Mouse (Mus musculus): Measurements from ENCODE around the gene Dlg2.
A peak's percentile ranks its signal among the peaks of the same experiment; 100 is the strongest.

Dlg2 gene

DNA sequence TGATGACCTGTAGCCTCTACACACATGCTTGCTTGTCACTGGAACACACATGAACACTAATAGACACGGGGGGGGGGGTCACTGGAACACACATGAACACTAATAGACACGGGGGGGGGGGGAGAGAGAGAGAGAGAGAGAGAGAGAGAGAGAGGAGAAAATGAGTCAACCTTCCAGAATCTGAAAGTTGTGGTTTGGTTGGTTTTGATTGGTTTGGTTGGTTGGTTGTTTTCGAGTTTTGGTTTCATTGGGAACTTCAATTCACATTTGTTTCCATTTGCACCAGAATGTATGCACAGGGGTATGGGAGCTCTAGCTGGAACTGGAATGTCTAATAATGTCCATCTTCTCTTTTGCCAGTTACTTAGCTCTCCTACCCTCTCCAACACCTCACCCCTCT, 1611.0 kb downstream of the Dlg2 start:
- no peak for DNase-seq (ENCODE audit: low spot score)

DNA sequence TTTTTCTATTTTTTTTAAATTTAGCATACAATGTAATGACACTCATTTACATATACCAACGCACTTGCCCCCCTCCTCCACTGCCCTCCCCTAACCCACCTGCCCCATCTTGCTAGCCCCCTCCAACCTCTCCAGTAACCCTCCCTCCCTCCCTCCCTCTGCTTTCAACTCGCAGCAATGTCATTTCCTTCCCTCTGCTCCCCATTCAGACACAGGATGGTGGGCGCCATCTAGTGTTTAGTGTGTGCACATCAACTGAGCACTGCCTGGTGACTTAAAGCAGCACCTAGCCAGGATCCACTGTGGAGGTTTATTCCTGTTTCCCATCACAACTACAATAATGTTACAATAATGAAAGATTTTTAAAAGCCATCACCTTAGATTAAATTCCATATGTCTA, 1617.4 kb downstream of the Dlg2 start:
- no peak for DNase-seq (ENCODE audit: low spot score)

DNA sequence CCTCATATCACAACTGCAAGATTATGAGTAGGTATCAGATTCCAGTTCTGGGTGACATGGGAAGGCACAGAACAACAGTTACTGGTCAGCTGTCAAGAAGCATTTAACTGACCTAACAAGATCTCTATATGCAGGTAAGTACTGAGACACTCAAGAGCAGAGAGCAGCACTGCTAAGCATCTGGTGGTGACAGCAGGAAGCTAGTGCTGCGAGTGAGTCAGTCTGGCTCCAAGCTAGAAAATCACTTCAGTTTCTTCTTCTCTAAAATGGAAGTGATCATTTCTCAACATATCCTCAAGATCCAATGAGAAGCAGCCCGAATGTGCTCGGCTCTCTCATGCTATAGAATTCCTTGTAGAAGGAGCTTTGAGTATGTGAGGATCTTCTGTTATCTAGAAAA, 1618.7 kb downstream of the Dlg2 start:
- no peak for DNase-seq (ENCODE audit: low spot score)

DNA sequence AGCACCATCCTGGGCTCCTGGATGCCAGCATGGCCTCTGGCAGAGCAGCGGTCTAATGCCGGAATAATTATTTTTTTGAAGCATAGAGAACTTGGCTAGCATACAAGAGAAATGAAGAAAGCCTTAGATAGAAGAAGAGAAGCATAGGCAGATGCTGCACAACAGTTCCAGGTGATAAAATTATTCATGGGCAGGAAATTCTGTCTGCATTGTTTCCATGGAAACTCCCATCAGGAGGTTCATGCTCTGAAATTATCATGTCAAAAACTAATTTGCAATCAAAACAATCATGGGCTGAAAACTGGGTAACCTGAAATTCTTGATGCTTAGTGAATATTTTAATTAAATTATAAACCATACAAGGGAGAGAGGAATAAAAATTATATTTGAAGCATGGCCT, 1624.4 kb downstream of the Dlg2 start:
- DNase-seq (ENCODE audit: low spot score) = no peak

DNA sequence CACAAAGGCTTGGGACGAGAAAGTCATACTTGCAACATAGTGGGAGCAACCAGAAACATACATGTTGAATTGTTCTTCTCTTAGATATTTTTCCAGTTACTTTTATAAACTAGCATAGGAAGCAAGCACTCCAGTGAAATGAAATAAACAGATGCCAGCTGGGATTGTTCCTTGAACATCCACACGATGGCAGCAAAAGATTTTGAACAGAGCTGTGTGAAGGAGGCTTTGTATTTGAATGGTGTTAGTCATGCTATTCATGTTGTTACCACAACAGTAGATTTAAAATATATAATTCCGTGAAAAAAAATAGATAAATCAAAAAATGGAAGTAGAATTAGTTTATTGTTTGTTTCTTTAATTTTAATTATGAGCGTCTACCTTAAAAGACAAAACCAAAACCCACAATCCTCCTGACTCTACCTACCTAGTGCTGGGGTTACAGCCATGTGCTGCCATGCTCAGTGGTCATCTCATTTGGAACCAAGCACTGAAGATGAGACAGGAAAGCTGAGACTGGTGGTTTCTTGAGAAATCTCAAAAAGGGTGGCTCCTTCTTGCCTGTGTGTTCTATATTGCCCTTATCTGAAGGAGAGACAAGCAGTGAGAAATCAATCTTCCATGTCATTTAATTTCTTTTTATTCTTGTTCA, 1626.5 kb downstream of the Dlg2 start:
- peak; percentile 47 for DNase-seq (ENCODE audit: low spot score)

DNA sequence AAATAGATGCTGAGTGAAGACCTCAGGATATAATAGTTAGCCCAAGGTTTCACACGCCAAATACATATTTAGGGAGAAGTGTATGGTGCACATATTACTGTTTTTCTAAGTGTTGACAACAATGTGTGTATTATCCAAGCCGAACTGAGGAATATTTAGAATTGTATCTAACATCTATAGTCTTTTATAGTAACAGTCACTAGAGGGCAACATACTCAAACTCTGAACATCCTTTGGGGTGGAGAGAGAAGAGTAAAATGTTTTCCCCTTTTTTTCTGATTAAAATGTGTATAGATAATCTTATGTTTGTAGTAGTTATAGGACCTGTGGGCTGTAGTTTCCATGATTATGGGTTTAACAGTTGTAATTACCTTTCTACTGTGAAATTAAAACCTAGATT, 1629.0 kb downstream of the Dlg2 start:
- DNase-seq (ENCODE audit: low spot score) = no peak

DNA sequence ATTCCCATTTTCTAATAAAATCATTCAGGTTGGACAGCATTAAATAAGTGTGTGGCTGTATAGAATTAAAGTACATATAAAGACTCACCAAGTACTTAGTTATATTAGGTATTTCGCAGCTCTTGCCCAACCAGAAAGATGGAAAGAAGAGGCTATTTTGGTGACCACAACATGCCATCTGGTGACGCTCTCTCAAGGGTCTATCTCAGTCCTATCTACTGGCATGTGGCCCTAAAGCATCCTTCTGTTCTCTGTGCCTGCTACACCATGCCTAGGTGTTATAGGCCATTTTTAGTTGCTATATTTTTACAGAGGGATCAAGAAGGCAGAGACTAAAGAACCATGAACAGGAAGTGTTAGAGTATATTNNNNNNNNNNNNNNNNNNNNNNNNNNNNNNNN, 1629.5 kb downstream of the Dlg2 start:
- DNase-seq (ENCODE audit: low spot score) = no peak

DNA sequence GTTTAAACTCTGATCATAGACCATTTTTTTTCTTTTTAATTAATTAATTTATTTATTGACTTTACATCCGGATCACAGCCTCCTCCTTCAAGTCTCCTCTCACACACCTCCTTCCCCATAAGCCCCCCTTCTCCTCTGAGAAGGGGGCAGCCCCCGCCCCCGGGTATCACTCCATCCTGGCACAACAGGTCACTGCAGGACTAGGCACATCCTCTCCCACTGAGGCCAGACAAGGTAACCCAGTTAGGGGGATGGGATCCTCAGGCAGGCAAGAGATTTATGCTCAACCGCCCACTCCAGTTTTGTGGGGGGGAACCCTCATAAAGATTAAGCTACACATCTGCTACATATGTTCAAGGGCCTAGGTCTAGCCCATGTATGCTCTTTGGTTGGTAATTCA, 1636.6 kb downstream of the Dlg2 start:
- no peak for DNase-seq (ENCODE audit: low spot score)

DNA sequence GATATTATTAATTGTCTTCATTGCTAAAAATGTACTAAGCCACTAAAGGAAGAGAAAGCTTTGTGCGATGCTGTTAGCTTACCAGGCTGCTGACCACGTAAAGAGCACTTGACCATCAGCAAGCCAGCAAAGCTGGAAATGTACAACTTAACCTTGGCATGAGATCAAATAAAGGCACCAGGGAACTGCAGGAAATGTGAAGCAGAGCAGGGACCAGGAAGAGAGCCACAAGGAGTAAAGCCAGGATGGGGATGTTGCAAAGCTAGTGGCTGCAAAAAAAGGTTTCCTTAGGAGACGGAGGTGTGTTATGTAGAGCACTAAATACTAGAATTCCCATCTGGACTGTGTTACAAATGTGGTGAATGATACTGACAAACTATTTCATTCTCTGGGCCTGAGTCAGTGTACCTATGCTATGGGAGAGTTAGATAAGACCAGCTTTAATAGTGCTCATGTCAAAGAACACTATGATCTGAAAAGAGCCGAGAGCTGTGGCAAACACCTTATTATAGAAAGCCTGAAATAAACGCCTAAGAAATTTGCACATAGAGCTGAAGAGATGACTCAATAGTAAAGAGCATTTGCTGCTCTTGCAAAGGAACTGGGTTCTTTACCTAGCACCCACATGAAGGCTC, 1638.9 kb downstream of the Dlg2 start:
- peak; percentile 47 for DNase-seq (ENCODE audit: low spot score)

DNA sequence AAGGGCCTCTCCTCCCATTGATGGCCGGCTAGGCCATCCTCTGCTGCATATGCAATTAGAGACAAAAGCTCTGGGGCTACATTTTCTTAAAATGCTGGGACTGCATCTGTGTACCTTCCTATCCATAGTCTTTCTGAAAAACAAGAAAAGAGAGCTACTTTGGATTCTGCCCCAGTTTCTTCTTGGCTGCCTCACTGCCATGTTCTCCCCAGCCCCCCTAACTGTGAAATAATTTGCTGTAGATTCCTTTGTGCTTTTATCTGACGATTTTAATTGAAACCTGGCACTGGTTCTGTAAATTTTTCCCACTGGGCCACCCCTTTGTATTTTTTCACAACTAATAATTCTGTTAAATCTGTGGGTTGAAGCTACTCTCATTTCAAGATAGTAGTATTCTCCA, 1646.8 kb downstream of the Dlg2 start:
- DNase-seq (ENCODE audit: low spot score) = no peak

DNA sequence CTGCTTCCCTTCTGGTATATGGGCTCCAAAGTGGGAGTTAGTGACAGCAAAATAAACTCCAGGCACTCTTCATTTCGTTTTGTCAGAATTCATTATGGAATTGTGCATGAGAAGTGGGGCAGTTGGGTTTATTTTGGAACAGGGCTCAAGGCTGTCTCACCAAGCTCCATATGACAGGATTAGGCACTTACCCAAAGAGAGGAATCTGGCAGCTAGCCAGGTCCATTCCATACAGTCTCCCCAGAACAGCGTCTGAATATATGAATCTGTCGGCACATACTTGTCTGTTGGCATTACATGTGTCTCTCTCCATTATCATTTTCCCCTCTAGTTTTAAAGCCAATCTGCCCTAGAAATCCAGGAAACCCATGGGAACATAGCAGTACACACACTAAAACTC, 1649.4 kb downstream of the Dlg2 start:
- DNase-seq (ENCODE audit: low spot score) = no peak

DNA sequence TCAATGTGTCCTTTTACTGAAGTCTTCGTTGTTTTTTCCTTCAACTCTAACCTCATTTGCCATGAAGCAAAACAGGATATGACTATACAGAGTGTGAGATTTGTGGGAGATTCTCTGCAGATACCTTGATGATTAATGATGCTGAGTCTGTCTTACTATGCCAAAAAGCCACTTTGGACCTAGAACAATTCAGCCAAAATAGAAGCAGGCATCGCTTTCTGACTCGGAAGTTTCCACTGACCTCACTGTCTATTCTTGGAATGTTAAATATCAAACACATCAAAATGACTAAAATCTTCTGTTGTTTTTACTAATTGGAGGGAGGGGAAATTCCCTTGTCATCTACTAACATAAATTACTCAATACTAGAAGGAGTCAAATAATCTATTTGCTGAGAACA, 1657.8 kb downstream of the Dlg2 start:
- no peak for DNase-seq (ENCODE audit: low spot score)

DNA sequence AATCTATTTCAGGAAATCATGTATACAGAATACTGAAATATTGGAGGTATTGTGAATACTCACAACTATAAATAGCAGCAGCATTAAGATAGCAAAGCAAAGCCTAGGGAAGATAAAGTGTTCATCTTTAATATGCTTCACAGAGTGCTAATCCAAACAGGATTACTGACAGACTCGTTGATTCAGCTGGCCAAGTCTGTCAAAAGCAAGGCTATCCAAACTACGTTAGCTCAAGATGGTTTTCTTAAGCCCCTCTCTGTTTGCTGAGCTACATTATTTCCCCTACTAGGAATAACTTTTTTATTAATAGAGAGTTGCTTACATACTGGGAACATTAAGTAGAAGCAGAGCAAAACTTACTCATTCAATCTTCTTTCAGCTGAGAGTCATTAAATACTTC, 1659.2 kb downstream of the Dlg2 start:
- DNase-seq (ENCODE audit: low spot score) = no peak

DNA sequence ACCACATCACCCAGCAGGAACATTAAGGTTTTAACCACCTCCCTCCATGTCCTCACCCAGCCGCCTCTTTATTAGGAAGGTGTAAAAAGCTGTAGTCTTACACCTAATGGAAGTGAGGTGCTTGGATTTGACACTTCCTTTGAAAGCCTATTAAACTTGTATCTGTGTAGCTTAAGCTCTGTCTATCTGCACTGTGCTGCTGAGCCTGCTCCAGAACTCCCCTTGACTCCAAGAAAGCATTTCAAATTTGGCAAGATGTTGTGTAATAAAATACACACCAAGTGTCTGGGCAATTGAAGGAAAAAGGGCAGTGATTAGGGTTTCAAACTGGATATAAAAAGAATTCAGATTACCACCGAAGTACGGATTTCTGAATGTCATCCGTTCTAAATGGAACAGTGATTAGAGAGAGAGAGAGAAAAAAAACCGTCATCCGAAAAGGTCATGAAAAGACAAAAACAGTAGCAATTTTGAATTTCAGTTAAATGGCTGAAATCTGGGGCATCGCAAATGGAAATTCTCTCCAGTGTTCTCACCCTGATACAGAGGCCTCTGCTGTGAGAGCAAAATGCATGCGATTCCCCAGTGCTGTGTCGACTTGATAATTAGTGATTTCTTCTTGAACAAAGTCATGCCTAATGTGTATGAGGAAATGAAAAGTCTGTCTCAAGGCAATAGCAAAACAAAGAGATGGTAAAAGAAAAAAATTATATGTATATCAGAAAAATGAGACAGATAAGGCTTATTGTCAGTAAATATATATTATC, 1663.8 kb downstream of the Dlg2 start:
- DNase-seq (ENCODE audit: low spot score) = no peak

DNA sequence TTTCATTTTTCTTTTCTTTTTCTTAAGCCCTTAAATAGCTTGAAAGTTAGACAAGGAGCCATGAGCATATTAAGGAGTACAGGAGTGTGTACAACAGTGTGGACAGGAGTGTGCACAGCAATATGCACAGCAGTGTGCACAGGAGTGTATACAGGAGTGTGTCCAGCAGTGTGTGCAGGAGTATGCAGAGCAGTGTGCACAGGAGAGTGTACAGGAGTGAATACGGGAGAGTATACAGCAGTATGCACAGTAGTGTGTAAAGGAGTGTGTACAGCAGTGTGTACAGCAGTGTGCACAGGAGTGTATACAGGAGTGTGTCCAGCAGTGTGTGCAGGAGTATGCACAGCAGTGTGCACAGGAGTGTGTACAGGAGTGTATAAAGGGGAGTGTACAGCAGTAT, 1671.0 kb downstream of the Dlg2 start:
- no peak for DNase-seq (ENCODE audit: low spot score)

DNA sequence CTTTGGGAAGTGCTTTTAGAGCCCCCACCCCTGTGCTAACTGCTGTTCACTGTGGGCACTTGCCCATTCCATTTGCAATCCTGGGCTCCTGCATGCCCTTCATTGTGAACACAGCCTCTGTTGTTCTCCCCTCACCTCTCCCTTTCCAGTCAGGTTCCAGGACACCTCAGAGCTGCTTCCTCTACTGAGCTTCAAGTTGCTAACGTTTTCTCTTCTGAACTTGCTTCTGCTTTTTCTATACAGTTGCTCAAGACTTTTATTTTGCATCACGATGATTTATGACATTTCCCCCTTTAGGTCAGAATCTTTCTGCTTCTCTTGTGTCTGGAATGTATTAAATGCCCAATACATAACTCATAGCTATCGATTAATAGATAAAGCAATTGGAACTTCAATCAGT, 1674.3 kb downstream of the Dlg2 start:
- no peak for DNase-seq (ENCODE audit: low spot score)

DNA sequence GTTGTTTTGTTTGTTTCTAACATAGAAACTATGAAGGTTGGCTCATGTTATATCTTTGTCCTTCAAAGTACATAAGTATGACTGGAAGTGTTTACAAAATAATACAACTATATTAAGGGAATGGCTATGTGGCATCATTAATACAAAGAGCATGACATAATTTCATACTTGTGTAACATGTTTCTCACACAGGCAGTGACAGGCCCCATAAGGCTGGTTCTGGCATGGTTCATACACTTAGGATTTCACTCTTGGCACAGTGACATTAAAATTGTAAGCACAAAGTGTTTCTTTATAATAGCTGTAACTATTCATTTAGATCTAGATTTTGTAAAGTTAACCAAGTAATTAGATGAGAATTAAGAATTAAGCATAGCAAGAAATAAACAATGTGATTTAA, 1678.1 kb downstream of the Dlg2 start:
- DNase-seq (ENCODE audit: low spot score) = no peak

DNA sequence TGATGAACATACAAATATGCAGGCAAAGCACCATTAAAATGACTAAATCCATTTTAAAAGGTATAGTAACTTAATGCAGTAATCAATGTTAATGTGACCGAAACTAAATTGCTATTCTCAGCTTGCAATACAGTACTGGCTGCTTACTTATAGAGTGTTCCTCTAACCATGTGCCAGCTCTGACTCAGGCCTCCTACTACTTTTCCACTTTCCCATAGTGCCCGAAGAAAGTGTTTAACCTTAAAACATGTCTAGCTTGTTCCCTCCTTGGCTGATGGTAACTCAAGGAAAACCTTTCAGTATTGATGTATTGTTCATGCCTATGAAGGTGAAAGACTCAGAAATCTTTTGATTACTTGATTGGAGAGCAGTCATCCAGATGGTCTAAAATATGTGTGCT, 1686.7 kb downstream of the Dlg2 start:
- no peak for DNase-seq (ENCODE audit: low spot score)

DNA sequence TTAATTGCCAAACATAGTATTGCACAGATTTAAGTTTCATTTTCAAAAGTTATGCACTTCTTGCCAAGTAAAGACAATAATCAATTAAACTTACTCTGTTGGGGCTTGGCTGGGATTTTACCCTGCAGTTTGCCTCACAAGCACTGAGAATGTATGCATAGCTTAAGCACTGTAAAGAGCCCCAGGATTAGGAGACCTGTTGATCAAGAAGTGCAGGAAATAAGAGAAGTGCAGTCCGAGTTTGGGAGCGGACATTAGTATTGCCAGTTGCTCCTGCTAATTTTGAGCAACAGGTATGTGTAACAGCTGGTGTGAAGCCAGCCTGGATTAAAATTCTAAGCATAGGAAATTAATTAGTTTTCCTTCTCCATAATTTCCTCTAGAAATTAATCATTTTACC, 1687.8 kb downstream of the Dlg2 start:
- DNase-seq (ENCODE audit: low spot score) = no peak

DNA sequence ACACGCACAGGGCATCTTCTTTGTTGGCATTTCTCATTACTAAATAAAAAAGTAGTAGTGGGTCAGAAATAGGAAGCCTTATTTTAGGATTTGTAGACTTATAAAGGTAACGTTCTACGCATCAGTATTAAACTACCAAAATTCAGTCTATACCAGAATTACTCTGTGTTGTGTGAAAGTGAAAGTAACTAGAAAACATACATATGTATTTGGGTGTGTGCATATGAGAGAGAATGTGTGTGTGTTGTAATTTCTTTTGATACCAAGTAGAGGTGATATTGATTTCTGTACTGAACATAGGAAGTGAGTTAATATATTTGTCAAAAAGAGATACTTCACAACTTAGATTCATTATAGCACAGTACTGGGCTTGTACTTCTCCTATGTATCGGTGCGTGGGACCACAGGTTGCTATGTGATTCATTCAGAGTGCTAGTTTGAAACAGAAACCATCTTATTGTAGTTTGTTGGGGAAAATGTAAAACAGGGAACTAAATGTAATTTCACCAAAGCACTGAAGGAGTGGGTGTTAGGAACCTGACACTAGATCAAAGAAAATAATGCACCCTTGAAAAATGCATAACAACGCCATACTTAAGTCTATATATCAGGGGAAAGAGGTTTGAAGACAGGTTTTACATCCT, 1688.5 kb downstream of the Dlg2 start:
- no peak for DNase-seq (ENCODE audit: low spot score)

DNA sequence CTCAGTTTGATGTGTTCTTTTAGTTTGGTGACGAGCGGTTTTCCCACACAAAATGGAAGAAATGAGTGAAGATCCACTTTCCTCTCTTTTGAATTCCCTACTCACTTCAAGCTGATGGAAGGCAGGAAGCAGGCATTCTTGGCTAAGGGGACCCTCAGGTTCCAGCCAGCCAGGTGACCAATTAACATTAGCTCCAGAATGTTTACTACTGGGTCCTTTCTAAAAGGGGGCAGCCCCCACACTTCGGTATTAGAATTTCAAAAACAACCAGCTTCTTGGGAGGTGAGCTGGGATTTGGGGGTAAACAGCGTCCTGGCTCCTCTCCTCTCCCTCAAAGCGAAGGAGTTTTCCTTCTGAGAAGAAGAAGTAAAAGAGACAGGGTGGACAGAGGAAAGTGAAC, 1703.6 kb downstream of the Dlg2 start:
- no peak for DNase-seq (ENCODE audit: low spot score)

DNA sequence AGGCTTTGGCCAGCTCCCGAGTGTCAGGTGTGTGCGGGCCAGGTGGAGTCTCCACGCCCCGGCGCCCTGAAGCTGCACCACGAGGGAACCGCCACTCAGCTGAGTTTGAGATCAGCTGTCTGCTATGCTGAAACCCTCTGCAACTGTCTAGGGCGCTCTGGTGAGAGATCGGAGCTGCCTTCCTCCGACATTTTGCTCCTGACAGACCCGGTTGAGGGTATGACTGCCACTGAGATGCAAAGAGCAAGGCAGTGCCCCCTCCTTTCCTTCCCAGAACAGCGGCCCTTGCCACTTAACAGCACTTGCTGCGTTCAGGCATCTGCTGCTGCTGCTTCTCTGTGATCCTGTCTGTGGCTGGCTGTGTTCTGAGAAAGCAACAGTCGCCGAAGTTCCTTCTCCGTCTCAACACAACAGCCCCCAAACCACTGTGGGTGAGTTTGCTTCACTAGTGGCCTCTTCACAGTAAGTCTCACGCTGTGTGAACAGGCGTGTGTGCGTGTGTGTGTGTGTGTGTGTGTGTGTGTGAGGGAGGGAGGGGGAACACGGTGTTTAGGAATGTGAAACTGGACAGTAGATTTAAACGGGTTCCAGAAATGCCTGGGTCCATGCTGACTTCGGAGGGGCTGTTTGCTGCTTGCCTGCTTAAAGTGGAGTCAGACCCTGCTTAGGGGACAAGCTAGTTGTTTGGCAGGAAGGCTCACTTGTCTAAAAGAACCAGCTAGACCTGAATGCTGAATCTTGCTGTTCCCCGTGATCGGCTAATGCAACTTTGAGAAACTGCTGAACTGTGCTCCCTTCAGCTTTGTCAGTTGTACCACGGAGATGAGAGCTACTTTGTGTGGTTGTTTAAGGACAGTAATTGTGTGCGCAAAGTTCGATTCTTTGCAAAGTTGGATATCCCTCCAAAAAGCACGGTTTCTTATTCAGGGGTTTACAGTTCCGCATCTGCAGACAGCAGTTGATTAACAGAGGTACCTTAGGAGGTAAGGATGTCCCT, 1704.4 kb downstream of the Dlg2 start:
- DNase-seq (ENCODE audit: low spot score) = no peak
